Mouse (Mus musculus) hindbrain, embryonic 13.5 days (tissue): Measurements from ENCODE around the gene Eprs. TPM values are rescaled to one million over a fixed set of nuclear protein-coding genes. Genes with fewer than 3 reads are reported as not detected.

Experiments
- ATAC-seq: fragments of 200-750 bp; cut with Nextera tagmentation; 2 replicates; pipeline ENCODE4 v1.8.0; 2017; ENCODE audit warnings: moderate TSS enrichment; ENCODE audit not compliant: low FRiP score
- H3K27ac ChIP-seq: fragments of 300-500 bp; sonication (generic); 2 replicates; pipeline ENCODE4 v1.5.1; 2015; ENCODE audit warnings: inconsistent platforms, mild to moderate bottlenecking, moderate library complexity
- H3K27me3 ChIP-seq: fragments of 300-500 bp; sonication (generic); 2 replicates; pipeline ENCODE4 v1.6.1; 2015; ENCODE audit warnings: mild to moderate bottlenecking, inconsistent platforms
- H3K36me3 ChIP-seq: fragments of 300-500 bp; sonication (generic); 2 replicates; pipeline ENCODE4 v1.6.1; 2015; ENCODE audit warnings: mild to moderate bottlenecking, inconsistent platforms
- H3K4me1 ChIP-seq: fragments of 300-500 bp; sonication (generic); replicated peaks from 2 replicates; pipeline ENCODE4 v1.6.1; 2015; ENCODE audit warnings: inconsistent platforms
- H3K4me2 ChIP-seq: fragments of 300-500 bp; sonication (generic); 2 replicates; pipeline ENCODE4 v1.6.1; 2015; ENCODE audit warnings: inconsistent platforms, mild to moderate bottlenecking, moderate library complexity
- H3K4me3 ChIP-seq: fragments of 300-500 bp; sonication (generic); 2 replicates; pipeline ENCODE4 v1.5.1; 2015; ENCODE audit warnings: mild to moderate bottlenecking, inconsistent platforms
- H3K9ac ChIP-seq: fragments of 300-500 bp; sonication (generic); 2 replicates; pipeline ENCODE4 v1.6.1; 2015; ENCODE audit warnings: mild to moderate bottlenecking, inconsistent platforms
- H3K9me3 ChIP-seq: fragments of 300-500 bp; sonication (generic); 2 replicates; pipeline ENCODE4 v1.6.1; 2016; ENCODE audit warnings: inconsistent platforms
- WGBS: fragments of 180-500 bp; shearing (Covaris S2); methylation state at CpG from one replicate; pipeline ENCODE4 v1.1.7; 2015; 5-methylcytosine and 5-hydroxymethylcytosine counted together
- polyA plus RNA-seq: library from polyadenylated mRNA; unstranded; fragments of >200 nt; fragmentation: Nextera tagmentation; extraction: Ambion mirVana; gene quantifications from 2 replicates; pipeline ENCODE4 v1.2.1, GENCODE M21; 2015

Gene Eprs
- polyA plus RNA-seq, 1 experiment from 2014 or later = 146 TPM

GRCm38 (mm10) chr1:185431245-185431997 is 68.6 kb downstream of the Eprs start:
- no peak for ATAC-seq
- H3K27ac ChIP-seq = no peak overlapping the region
- no peak overlapping the region for H3K9ac ChIP-seq
- no peaks in the 10 kb centered on the region for H3K9me3 ChIP-seq
- WGBS = 88% methylated on average over 6 of the region's 6 CpGs
- no peak overlapping the region for H3K4me2 ChIP-seq
- H3K36me3 ChIP-seq = peaks cover 37% of the 10 kb centered on the region
- no peak overlapping the region for H3K4me3 ChIP-seq
- no peaks in the 10 kb centered on the region for H3K27me3 ChIP-seq
- H3K4me1 ChIP-seq = peaks cover under 1% of the 10 kb centered on the region; the same call in 1 of the 2 replicates

DNA sequence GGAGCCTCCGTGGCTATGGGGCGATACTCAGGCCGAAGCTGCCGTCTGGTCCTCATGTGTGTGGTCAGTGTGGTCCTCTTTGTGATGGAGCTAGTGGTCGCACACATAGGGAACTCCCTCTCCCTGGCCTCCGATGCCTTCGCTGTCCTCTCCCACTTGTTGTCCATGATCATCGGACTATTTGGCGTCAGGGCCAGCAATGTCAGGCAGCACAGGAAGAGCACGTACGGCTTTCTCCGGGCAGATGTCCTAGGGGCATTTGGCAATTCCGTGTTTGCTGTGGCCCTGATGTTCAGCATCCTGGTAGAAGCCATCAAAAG is 69.1 kb downstream of the Eprs start:
- Histone ChIP-seq H3K4me3 (no peak overlapping the region), H3K9ac (no peak overlapping the region), H3K27me3 (no peaks in the 10 kb centered on the region), H3K27ac (no peak overlapping the region), H3K9me3 (no peaks in the 10 kb centered on the region), H3K36me3 (peaks cover 32% of the 10 kb centered on the region), H3K4me2 (no peak overlapping the region), H3K4me1 (peaks cover 6% of the 10 kb centered on the region)
- WGBS = 91% methylated on average over 13 of the region's 13 CpGs
- ATAC-seq = no peak

- Histone ChIP-seq H3K4me2 (no peak overlapping the region), H3K9me3 (no peaks in the 10 kb centered on the region), H3K9ac (no peak overlapping the region), H3K4me3 (no peak overlapping the region), H3K36me3 (peaks cover 23% of the 10 kb centered on the region), H3K27ac (no peak overlapping the region), H3K4me1 (peaks cover 11% of the 10 kb centered on the region), H3K27me3 (no peaks in the 10 kb centered on the region)
- no peak for ATAC-seq
- WGBS = 85% methylated on average over 6 of the region's 6 CpGs
Observed at GRCm38 (mm10) chr1:185433112-185433511, 70.3 kb downstream of the Eprs start.

- no peak for ATAC-seq
- Histone ChIP-seq H3K9me3 (no peaks in the 10 kb centered on the region), H3K4me3 (no peak overlapping the region), H3K36me3 (no peaks in the 10 kb centered on the region), H3K4me1 (peaks cover 28% of the 10 kb centered on the region), H3K27me3 (no peaks in the 10 kb centered on the region), H3K4me2 (no peak overlapping the region), H3K27ac (peak overlapping the region; percentile 59), H3K9ac (no peak overlapping the region)
- 71% methylated on average over 9 of the region's 9 CpGs for WGBS
Observed at GRCm38 (mm10) chr1:185438841-185439580, 76.2 kb downstream of the Eprs start.

GRCm38 (mm10) chr1:185441703-185442472 is 79.0 kb downstream of the Eprs start:
- Histone ChIP-seq H3K9ac (no peak overlapping the region), H3K9me3 (no peaks in the 10 kb centered on the region), H3K36me3 (no peaks in the 10 kb centered on the region), H3K27ac (peak overlapping the region; percentile 56), H3K27me3 (no peaks in the 10 kb centered on the region), H3K4me3 (no peak overlapping the region), H3K4me2 (no peak overlapping the region), H3K4me1 (peaks cover 23% of the 10 kb centered on the region)
- WGBS = 54% methylated on average over 18 of the region's 18 CpGs
- ATAC-seq = peak; percentile 73; the same call in 1 of the 2 replicates

GRCm38 (mm10) chr1:185448936-185449335 is 86.1 kb downstream of the Eprs start:
- no peak for ATAC-seq
- H3K27ac ChIP-seq = no peak overlapping the region
- WGBS = 96% methylated on average over 7 of the region's 7 CpGs
- H3K4me3 ChIP-seq = no peak overlapping the region
- H3K36me3 ChIP-seq = no peaks in the 10 kb centered on the region
- no peaks in the 10 kb centered on the region for H3K9me3 ChIP-seq
- H3K4me1 ChIP-seq = no peaks in the 10 kb centered on the region
- H3K4me2 ChIP-seq = no peak overlapping the region
- peaks cover 8% of the 10 kb centered on the region for H3K27me3 ChIP-seq
- H3K9ac ChIP-seq = no peak overlapping the region

GRCm38 (mm10) chr1:185449727-185450126 is 86.9 kb downstream of the Eprs start:
- Histone ChIP-seq H3K9ac (no peak overlapping the region), H3K4me1 (peaks cover 5% of the 10 kb centered on the region), H3K4me3 (no peak overlapping the region), H3K27ac (no peak overlapping the region), H3K9me3 (no peaks in the 10 kb centered on the region), H3K4me2 (no peak overlapping the region), H3K27me3 (peaks cover 16% of the 10 kb centered on the region), H3K36me3 (no peaks in the 10 kb centered on the region)
- no peak for ATAC-seq
- 80% methylated on average over 2 of the region's 2 CpGs for WGBS

GRCm38 (mm10) chr1:185451077-185451476 is 88.2 kb downstream of the Eprs start:
- no peak overlapping the region for H3K4me2 ChIP-seq
- H3K4me1 ChIP-seq = peaks cover 13% of the 10 kb centered on the region
- 86% methylated on average over 8 of the region's 8 CpGs for WGBS
- ATAC-seq = no peak
- no peaks in the 10 kb centered on the region for H3K9me3 ChIP-seq
- H3K27me3 ChIP-seq = peaks cover 30% of the 10 kb centered on the region
- no peak overlapping the region for H3K9ac ChIP-seq
- H3K36me3 ChIP-seq = no peaks in the 10 kb centered on the region
- no peak overlapping the region for H3K4me3 ChIP-seq
- H3K27ac ChIP-seq = no peak overlapping the region

DNA sequence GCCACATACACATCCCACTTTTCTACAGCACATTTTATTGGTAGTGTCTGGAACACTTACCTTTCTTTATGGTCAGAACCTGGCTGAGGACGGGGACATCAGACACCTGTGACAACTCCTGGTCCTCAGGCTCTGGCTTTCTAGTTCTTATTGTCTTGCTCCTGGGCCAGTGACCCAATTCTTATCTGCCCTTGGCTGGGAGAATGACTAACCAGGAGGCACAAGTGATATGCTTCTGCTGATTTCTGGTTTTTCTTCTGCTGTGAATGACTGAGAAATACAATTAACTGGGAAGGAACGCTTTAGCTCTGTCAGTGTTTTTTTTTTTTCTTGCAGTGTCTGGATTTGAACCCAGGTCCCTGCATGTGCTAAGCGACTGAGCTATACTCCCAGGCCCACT is 88.7 kb downstream of the Eprs start:
- no peaks in the 10 kb centered on the region for H3K9me3 ChIP-seq
- H3K4me1 ChIP-seq = peaks cover 13% of the 10 kb centered on the region
- no peak for ATAC-seq
- no peak overlapping the region for H3K27ac ChIP-seq
- no peak overlapping the region for H3K4me3 ChIP-seq
- WGBS = 90% methylated on average over 3 of the region's 3 CpGs
- H3K27me3 ChIP-seq = peaks cover 34% of the 10 kb centered on the region
- H3K9ac ChIP-seq = no peak overlapping the region
- no peak overlapping the region for H3K4me2 ChIP-seq
- H3K36me3 ChIP-seq = no peaks in the 10 kb centered on the region

- Histone ChIP-seq H3K36me3 (no peaks in the 10 kb centered on the region), H3K27me3 (peaks cover 38% of the 10 kb centered on the region), H3K4me2 (no peak overlapping the region), H3K4me1 (peaks cover 13% of the 10 kb centered on the region), H3K9me3 (no peaks in the 10 kb centered on the region), H3K27ac (no peak overlapping the region), H3K4me3 (no peak overlapping the region), H3K9ac (no peak overlapping the region)
- WGBS = 98% methylated on average over 6 of the region's 6 CpGs
- no peak for ATAC-seq
Observed at GRCm38 (mm10) chr1:185452461-185452860, 89.6 kb downstream of the Eprs start.

DNA sequence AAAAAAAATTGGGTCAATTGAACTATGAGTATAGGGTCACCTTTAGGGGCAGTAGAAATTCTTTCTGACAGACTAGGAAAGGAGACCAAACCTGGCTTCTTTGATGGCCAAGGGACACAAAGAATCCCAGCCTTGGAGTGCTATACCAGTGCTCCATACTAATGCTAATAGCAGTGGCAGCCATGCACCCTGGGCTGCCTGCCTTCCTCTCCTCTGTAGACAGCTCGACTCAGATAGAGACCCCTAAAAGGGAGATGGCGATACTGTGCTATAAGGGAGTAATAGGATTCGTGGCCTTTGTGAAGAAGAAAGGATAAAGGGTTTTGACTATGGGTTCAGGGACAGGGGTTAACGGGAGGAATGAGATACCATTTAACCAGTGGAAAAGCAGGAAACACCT is 91.3 kb downstream of the Eprs start:
- ATAC-seq = 0 out of 2 replicates have a peak, but pooled peaks have one; percentile 1
- 49% methylated on average over 4 of the region's 4 CpGs for WGBS
- H3K4me2 ChIP-seq = peak overlapping the region; percentile 85

GRCm38 (mm10) chr1:185454575-185454954 is 91.7 kb downstream of the Eprs start, which contains the start of gene Slc30a10:
Gene Slc30a10 (plus strand): TSS chr1:185454848.
- Histone ChIP-seq H3K27ac (peak within 1 kb of the TSS; percentile 42; the same call in 1 of the 2 replicates), H3K36me3 (no peaks in the 10 kb centered on the region), H3K4me3 (peak within 1 kb of the TSS; percentile 64), H3K9ac (peak within 1 kb of the TSS; percentile 82), H3K9me3 (no peaks in the 10 kb centered on the region), H3K27me3 (peaks cover 40% of the 10 kb centered on the region), H3K4me1 (peaks cover 13% of the 10 kb centered on the region), H3K4me2 (peak within 1 kb of the TSS; percentile 85)
- ATAC-seq = peak; percentile 84
- WGBS = 5% methylated on average over 11 of the region's 18 CpGs

More for the DNA sequence above, 91.3 kb downstream of the Eprs start:
- peak overlapping the region; percentile 82 for H3K9ac ChIP-seq
- peak overlapping the region; percentile 64 for H3K4me3 ChIP-seq
- no peaks in the 10 kb centered on the region for H3K9me3 ChIP-seq
- peaks cover 13% of the 10 kb centered on the region for H3K4me1 ChIP-seq
- no peak overlapping the region for H3K27ac ChIP-seq
- H3K36me3 ChIP-seq = no peaks in the 10 kb centered on the region
- H3K27me3 ChIP-seq = peaks cover 38% of the 10 kb centered on the region
